Mouse (Mus musculus) neural tube, embryonic 13.5 days (tissue): ENCODE measurements around the gene Slc26a8. TPM values are rescaled to one million over a fixed set of nuclear protein-coding genes. Genes with fewer than 3 reads are reported as not detected.
"Not testable (repeated sequence)": the region's sequence is repeated elsewhere in the genome, so short reads cannot be mapped to it uniquely, and the experiment has no call there.

ENCODE experiments used
- ATAC-seq: fragments of 200-750 bp; cut with Nextera tagmentation; 2 replicates; pipeline ENCODE4 v1.8.0; 2017; ENCODE audit warnings: low read depth, mild to moderate bottlenecking, moderate TSS enrichment, moderate library complexity
- H3K27ac ChIP-seq: fragments of 300-500 bp; sonication (generic); replicated peaks from 2 replicates; pipeline ENCODE4 v1.5.1; 2015; ENCODE audit warnings: moderate library complexity, mild to moderate bottlenecking, inconsistent platforms
- H3K27me3 ChIP-seq: fragments of 300-500 bp; sonication (generic); 2 replicates; pipeline ENCODE4 v1.6.1; 2015; ENCODE audit warnings: mild to moderate bottlenecking, inconsistent platforms
- H3K36me3 ChIP-seq: fragments of 300-500 bp; sonication (generic); 2 replicates; pipeline ENCODE4 v1.6.1; 2015; ENCODE audit warnings: mild to moderate bottlenecking, inconsistent platforms
- H3K4me1 ChIP-seq: fragments of 300-500 bp; sonication (generic); replicated peaks from 2 replicates; pipeline ENCODE4 v1.6.1; 2015; ENCODE audit warnings: inconsistent platforms
- H3K4me2 ChIP-seq: fragments of 300-500 bp; sonication (generic); 2 replicates; pipeline ENCODE4 v1.6.1; 2015; ENCODE audit warnings: inconsistent platforms, mild to moderate bottlenecking, moderate library complexity
- H3K4me3 ChIP-seq: fragments of 300-500 bp; sonication (generic); 2 replicates; pipeline ENCODE4 v1.5.1; 2015; ENCODE audit warnings: mild to moderate bottlenecking, inconsistent platforms
- H3K9ac ChIP-seq: fragments of 300-500 bp; sonication (generic); 2 replicates; pipeline ENCODE4 v1.6.1; 2015; ENCODE audit warnings: moderate library complexity, mild to moderate bottlenecking, inconsistent platforms
- H3K9me3 ChIP-seq: fragments of 300-500 bp; sonication (generic); 2 replicates; pipeline ENCODE4 v1.6.1; 2016; ENCODE audit warnings: inconsistent platforms
- WGBS: fragments of 180-500 bp; shearing (Covaris S2); methylation state at CpG from one replicate; pipeline ENCODE4 v1.1.7; 2015; 5-methylcytosine and 5-hydroxymethylcytosine counted together
- polyA plus RNA-seq: library from polyadenylated mRNA; unstranded; fragments of >200 nt; fragmentation: Nextera tagmentation; extraction: Ambion mirVana; gene quantifications from 2 replicates; pipeline ENCODE4 v1.2.1, GENCODE M21; 2015

The Slc26a8 gene
- polyA plus RNA-seq = 0.94 and 1.2 TPM in 2 replicates

GRCm38 (mm10) chr17:28689586-28690283 is at the start of gene Slc26a8:
TSS of gene Slc26a8 (minus strand) at chr17:28690233.
- Histone ChIP-seq H3K4me3 (peak within 1 kb of the TSS; percentile 98), H3K27ac (peak within 1 kb of the TSS; percentile 97), H3K36me3 (0 out of 2 replicates have a peak, but pooled peaks cover 4% of the 10 kb centered on the region), H3K4me2 (peak within 1 kb of the TSS; percentile 78), H3K9ac (peak within 1 kb of the TSS; percentile 76), H3K4me1 (peaks cover 36% of the 10 kb centered on the region), H3K27me3 (peaks cover 12% of the 10 kb centered on the region), H3K9me3 (no peaks in the 10 kb centered on the region)
- WGBS = 10% methylated on average over 40 of the region's 40 CpGs
- no peak for ATAC-seq

- H3K9me3 ChIP-seq = no peaks in the 10 kb centered on the region
- peaks cover 66% of the 10 kb centered on the region for H3K36me3 ChIP-seq
- H3K4me3 ChIP-seq = no peak overlapping the region
- no peak overlapping the region for H3K4me2 ChIP-seq
- no peak for ATAC-seq
- no peaks in the 10 kb centered on the region; the same call in 1 of the 2 replicates for H3K4me1 ChIP-seq
- H3K27ac ChIP-seq = no peak overlapping the region
- no peaks in the 10 kb centered on the region for H3K27me3 ChIP-seq
- WGBS = 95% methylated on average over 6 of the region's 6 CpGs
- no peak overlapping the region for H3K9ac ChIP-seq
Observed at GRCm38 (mm10) chr17:28739244-28739643, 49.2 kb upstream of the Slc26a8 start.

- no peaks in the 10 kb centered on the region for H3K9me3 ChIP-seq
- peaks cover 58% of the 10 kb centered on the region for H3K36me3 ChIP-seq
- WGBS = 84% methylated on average over 4 of the region's 4 CpGs
- H3K27me3 ChIP-seq = no peaks in the 10 kb centered on the region
- no peak overlapping the region for H3K27ac ChIP-seq
- no peak overlapping the region for H3K4me2 ChIP-seq
- H3K4me3 ChIP-seq = no peak overlapping the region
- H3K4me1 ChIP-seq = no peaks in the 10 kb centered on the region; the same call in 1 of the 2 replicates
- ATAC-seq = no peak
- H3K9ac ChIP-seq = no peak overlapping the region
Observed at GRCm38 (mm10) chr17:28737973-28738372, 47.9 kb upstream of the Slc26a8 start.

GRCm38 (mm10) chr17:28736486-28736885 is 46.5 kb upstream of the Slc26a8 start:
- ATAC-seq = no peak
- 90% methylated on average over 4 of the region's 4 CpGs for WGBS
- H3K4me2 ChIP-seq = no peak overlapping the region
- no peak overlapping the region for H3K27ac ChIP-seq
- no peaks in the 10 kb centered on the region; the same call in 1 of the 2 replicates for H3K4me1 ChIP-seq
- H3K36me3 ChIP-seq = peaks cover 59% of the 10 kb centered on the region
- no peaks in the 10 kb centered on the region for H3K9me3 ChIP-seq
- H3K4me3 ChIP-seq = no peak overlapping the region
- no peak overlapping the region for H3K9ac ChIP-seq
- no peaks in the 10 kb centered on the region for H3K27me3 ChIP-seq

GRCm38 (mm10) chr17:28735317-28736105 is 45.5 kb upstream of the Slc26a8 start:
- ATAC-seq = no peak
- 94% methylated on average over 6 of the region's 6 CpGs for WGBS
- H3K4me2 ChIP-seq = no peak overlapping the region
- H3K4me3 ChIP-seq = no peak overlapping the region
- H3K9ac ChIP-seq = no peak overlapping the region
- peaks cover 58% of the 10 kb centered on the region for H3K36me3 ChIP-seq
- no peaks in the 10 kb centered on the region for H3K9me3 ChIP-seq
- no peak overlapping the region for H3K27ac ChIP-seq
- H3K27me3 ChIP-seq = no peaks in the 10 kb centered on the region
- no peaks in the 10 kb centered on the region; the same call in 1 of the 2 replicates for H3K4me1 ChIP-seq

GRCm38 (mm10) chr17:28727511-28727910 is 37.5 kb upstream of the Slc26a8 start:
- H3K9me3 ChIP-seq, H3K4me2 ChIP-seq, H3K4me1 ChIP-seq, ATAC-seq, H3K27ac ChIP-seq, H3K9ac ChIP-seq, H3K4me3 ChIP-seq, H3K27me3 ChIP-seq: not testable (repeated sequence)
- peaks cover 94% of the 10 kb centered on the region for H3K36me3 ChIP-seq
- WGBS = 93% methylated on average over 11 of the region's 11 CpGs

GRCm38 (mm10) chr17:28725783-28726182 is 35.8 kb upstream of the Slc26a8 start, which contains the start of gene AC170998.1:
TSS of gene AC170998.1 (plus strand) at chr17:28726083.
- H3K27me3 ChIP-seq = no peaks in the 10 kb centered on the region
- no peak for ATAC-seq
- no peak within 1 kb of the TSS for H3K4me2 ChIP-seq
- H3K27ac ChIP-seq = no peak within 1 kb of the TSS
- H3K36me3 ChIP-seq = peaks cover 86% of the 10 kb centered on the region
- WGBS = 96% methylated on average over 4 of the region's 4 CpGs
- no peak within 1 kb of the TSS for H3K9ac ChIP-seq
- no peaks in the 10 kb centered on the region for H3K9me3 ChIP-seq
- no peaks in the 10 kb centered on the region for H3K4me1 ChIP-seq
- no peak within 1 kb of the TSS for H3K4me3 ChIP-seq

GRCm38 (mm10) chr17:28717535-28717934 is 27.5 kb upstream of the Slc26a8 start:
- WGBS = 68% methylated on average over 3 of the region's 3 CpGs
- Histone ChIP-seq H3K27ac (no peak overlapping the region), H3K4me2 (no peak overlapping the region), H3K9me3 (no peaks in the 10 kb centered on the region), H3K36me3 (peaks cover 68% of the 10 kb centered on the region), H3K4me1 (no peaks in the 10 kb centered on the region), H3K27me3 (no peaks in the 10 kb centered on the region), H3K4me3 (no peak overlapping the region), H3K9ac (no peak overlapping the region)
- no peak for ATAC-seq

GRCm38 (mm10) chr17:28715832-28716548 is 26.0 kb upstream of the Slc26a8 start:
- H3K36me3 ChIP-seq = peaks cover 61% of the 10 kb centered on the region
- 81% methylated on average over 7 of the region's 7 CpGs for WGBS
- H3K9ac ChIP-seq = no peak overlapping the region
- H3K4me3 ChIP-seq = no peak overlapping the region
- no peak overlapping the region for H3K4me2 ChIP-seq
- no peak overlapping the region for H3K27ac ChIP-seq
- no peaks in the 10 kb centered on the region for H3K9me3 ChIP-seq
- H3K27me3 ChIP-seq = no peaks in the 10 kb centered on the region
- no peak for ATAC-seq
- H3K4me1 ChIP-seq = no peaks in the 10 kb centered on the region

- Histone ChIP-seq H3K9me3 (no peaks in the 10 kb centered on the region), H3K36me3 (peaks cover 49% of the 10 kb centered on the region), H3K27ac (no peak overlapping the region), H3K4me3 (no peak overlapping the region), H3K9ac (no peak overlapping the region), H3K27me3 (no peaks in the 10 kb centered on the region), H3K4me1 (peaks cover 8% of the 10 kb centered on the region), H3K4me2 (no peak overlapping the region)
- no peak for ATAC-seq
- WGBS = 97% methylated on average over 3 of the region's 3 CpGs
Observed at GRCm38 (mm10) chr17:28714006-28714405, 24.0 kb upstream of the Slc26a8 start.

- H3K36me3 ChIP-seq = peaks cover 38% of the 10 kb centered on the region
- H3K27ac ChIP-seq = no peak overlapping the region
- H3K4me3 ChIP-seq = no peak overlapping the region
- no peak overlapping the region for H3K4me2 ChIP-seq
- WGBS = 80% methylated on average over 6 of the region's 6 CpGs
- H3K9ac ChIP-seq = no peak overlapping the region
- H3K27me3 ChIP-seq = no peaks in the 10 kb centered on the region
- ATAC-seq = no peak
- H3K9me3 ChIP-seq = no peaks in the 10 kb centered on the region
- H3K4me1 ChIP-seq = peaks cover 12% of the 10 kb centered on the region
Observed at GRCm38 (mm10) chr17:28712305-28712704, 22.3 kb upstream of the Slc26a8 start.

- no peak for ATAC-seq
- H3K9ac ChIP-seq = no peak overlapping the region
- 90% methylated on average over 6 of the region's 6 CpGs for WGBS
- no peak overlapping the region for H3K4me2 ChIP-seq
- H3K4me1 ChIP-seq = peaks cover 16% of the 10 kb centered on the region
- H3K4me3 ChIP-seq = no peak overlapping the region
- H3K9me3 ChIP-seq = no peaks in the 10 kb centered on the region
- no peak overlapping the region for H3K27ac ChIP-seq
- no peaks in the 10 kb centered on the region for H3K27me3 ChIP-seq
- peaks cover 28% of the 10 kb centered on the region for H3K36me3 ChIP-seq
Observed at GRCm38 (mm10) chr17:28711237-28711636, 21.2 kb upstream of the Slc26a8 start.
